Mouse (Mus musculus): Measurements from ENCODE around the gene Lsm6.
"Not testable (repeated sequence)": the region's sequence is repeated elsewhere in the genome, so short reads cannot be mapped to it uniquely, and the experiment has no call there.

Lsm6 gene

GRCm38 (mm10) chr8:78820673-78821310 lies at the start of gene Lsm6:
TSS of gene Lsm6 (minus strand) at chr8:78821140.
- DNase-seq (ENCODE audit: low read depth, low spot score): peak; percentile 97

- DNase-seq (ENCODE audit: low read depth, low spot score): peak; percentile 57
Observed at GRCm38 (mm10) chr8:78867036-78867435, 46.1 kb upstream of the Lsm6 start.

DNA sequence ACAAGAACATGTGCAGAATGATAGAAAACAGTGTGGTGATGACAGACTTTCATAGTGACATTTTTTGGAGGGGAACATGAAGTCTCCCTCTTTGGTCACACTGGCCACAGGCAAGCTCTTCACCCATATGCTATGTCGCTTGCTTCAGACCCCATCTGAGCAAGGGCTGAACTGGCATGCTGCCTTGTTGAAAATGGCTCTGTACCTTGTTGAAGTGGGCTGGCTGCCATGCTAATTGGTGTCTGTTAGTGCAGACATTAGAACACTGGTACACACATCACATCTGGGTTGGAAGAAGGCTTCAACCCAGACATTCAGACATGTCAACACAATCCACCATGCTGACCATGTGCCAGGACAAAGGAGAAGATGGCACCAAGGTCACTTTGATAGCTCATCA lies 42.1 kb upstream of the Lsm6 start:
- DNase-seq (ENCODE audit: low read depth, low spot score): no peak

GRCm38 (mm10) chr8:78862046-78862445 lies 41.1 kb upstream of the Lsm6 start:
- no peak for DNase-seq (ENCODE audit: low read depth, low spot score)

DNA sequence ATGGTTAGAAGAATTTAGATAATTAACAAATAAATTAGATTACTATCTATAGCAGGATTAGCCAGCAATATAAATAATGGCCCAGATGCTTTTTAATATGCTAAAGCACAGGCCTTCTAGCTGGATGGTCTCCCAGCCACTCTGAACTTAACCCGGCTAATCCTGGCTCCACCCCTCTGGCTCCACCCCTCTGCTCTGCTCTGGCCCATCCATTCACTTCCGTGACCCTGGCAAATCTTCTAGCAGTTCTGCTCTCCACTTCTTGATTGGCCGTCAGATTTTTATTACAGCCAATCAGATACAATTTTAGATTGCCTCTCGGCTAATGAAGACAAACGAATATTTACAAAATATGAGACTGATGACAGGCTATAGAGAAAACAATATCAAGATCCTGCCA lies 39.8 kb upstream of the Lsm6 start:
- no peak for DNase-seq (ENCODE audit: low read depth, low spot score)

- no peak for DNase-seq (ENCODE audit: low read depth, low spot score)
Observed at GRCm38 (mm10) chr8:78857421-78857820, 36.5 kb upstream of the Lsm6 start.

DNA sequence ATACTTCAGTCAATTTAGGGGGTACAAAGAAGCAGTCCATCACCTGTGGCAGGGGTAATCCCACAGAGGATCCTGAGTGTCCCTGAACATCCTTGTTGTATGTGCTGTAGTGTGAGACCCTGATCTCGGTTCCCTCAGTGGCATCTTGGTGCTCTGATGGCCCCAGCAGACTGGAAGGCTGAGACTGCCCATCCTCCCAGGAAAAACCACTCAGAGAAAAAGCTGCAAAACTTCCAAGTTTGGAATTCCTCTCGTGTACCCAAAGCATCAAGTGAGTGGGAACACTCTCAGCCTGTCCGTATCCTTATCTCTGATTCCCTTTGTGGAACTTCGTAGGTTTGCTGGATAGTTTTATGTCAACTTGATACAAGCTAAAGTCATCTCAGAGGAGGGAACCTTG lies 31.3 kb upstream of the Lsm6 start:
- DNase-seq (ENCODE audit: low read depth, low spot score): no peak

- DNase-seq (ENCODE audit: low read depth, low spot score): no peak
Observed at GRCm38 (mm10) chr8:78847240-78847639, 26.3 kb upstream of the Lsm6 start.

GRCm38 (mm10) chr8:78844559-78844958 lies 23.6 kb upstream of the Lsm6 start:
- DNase-seq (ENCODE audit: low read depth, low spot score): no peak

- DNase-seq (ENCODE audit: low read depth, low spot score): peak; percentile 48
Observed at GRCm38 (mm10) chr8:78838656-78839413, 17.9 kb upstream of the Lsm6 start.

- no peak for DNase-seq (ENCODE audit: low read depth, low spot score)
Observed at GRCm38 (mm10) chr8:78836091-78836490, 15.2 kb upstream of the Lsm6 start.

GRCm38 (mm10) chr8:78828414-78828813 lies 7.5 kb upstream of the Lsm6 start:
- DNase-seq (ENCODE audit: low read depth, low spot score): peak; percentile 6

GRCm38 (mm10) chr8:78824515-78824914 lies 3.6 kb upstream of the Lsm6 start:
- DNase-seq (ENCODE audit: low read depth, low spot score): peak; percentile 44

GRCm38 (mm10) chr8:78819973-78820372 lies 967 bp downstream of the Lsm6 start:
- not testable (repeated sequence) for DNase-seq (ENCODE audit: low read depth, low spot score)

DNA sequence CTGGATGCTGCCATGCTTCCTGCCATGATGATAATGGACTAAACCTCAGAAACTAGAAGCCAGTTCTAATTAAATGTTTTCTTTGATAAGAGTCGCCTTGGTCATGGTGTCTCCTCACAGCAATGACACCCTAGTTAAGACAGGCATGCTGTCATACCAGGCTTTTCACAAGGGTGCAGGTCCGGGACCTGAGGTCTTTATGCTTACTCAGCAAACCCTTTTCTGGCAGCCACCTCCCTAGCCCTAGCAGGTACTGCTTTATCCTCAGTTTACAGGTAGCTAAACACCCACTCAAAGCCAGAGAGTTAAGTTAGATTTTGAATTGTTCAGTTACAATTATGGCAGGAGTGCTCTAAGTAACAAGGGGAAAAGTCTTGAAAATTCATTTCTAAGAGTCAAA lies 6.2 kb downstream of the Lsm6 start:
- DNase-seq (ENCODE audit: low read depth, low spot score): no peak

GRCm38 (mm10) chr8:78813021-78813420 lies 7.9 kb downstream of the Lsm6 start:
- DNase-seq (ENCODE audit: low read depth, low spot score): no peak

DNA sequence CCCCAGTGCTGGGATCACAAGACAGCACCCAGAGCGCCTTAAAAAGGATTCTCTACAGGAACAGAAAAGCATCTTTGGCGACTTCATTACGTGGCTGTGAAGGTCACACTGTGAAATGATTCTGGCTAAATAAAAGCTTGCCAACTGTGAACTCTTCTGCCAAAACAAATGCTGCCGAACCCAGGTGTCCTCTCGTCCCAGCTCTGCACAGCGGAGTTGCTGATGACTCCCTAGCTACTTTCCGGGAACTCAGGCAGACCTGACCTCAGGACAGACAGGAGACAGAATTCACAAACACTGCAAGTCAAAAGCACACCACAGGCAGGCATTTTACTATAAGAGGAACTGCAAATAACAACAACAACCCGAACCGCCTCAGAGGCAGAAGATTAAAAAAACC lies 8.5 kb downstream of the Lsm6 start:
- no peak for DNase-seq (ENCODE audit: low read depth, low spot score)

GRCm38 (mm10) chr8:78811748-78812147 lies 9.2 kb downstream of the Lsm6 start:
- DNase-seq (ENCODE audit: low read depth, low spot score): no peak

- no peak for DNase-seq (ENCODE audit: low read depth, low spot score)
Observed at GRCm38 (mm10) chr8:78810207-78810675, 10.7 kb downstream of the Lsm6 start.

GRCm38 (mm10) chr8:78809454-78810206 lies 11.3 kb downstream of the Lsm6 start:
- DNase-seq (ENCODE audit: low read depth, low spot score): no peak

- DNase-seq (ENCODE audit: low read depth, low spot score): no peak
Observed at GRCm38 (mm10) chr8:78808888-78809287, 12.1 kb downstream of the Lsm6 start.

- DNase-seq (ENCODE audit: low read depth, low spot score): no peak
Observed at GRCm38 (mm10) chr8:78808439-78808838, 12.5 kb downstream of the Lsm6 start.
